Mouse (Mus musculus) olfactory bulb, adult 2 months (tissue): ENCODE results near the gene Ints1. TPM values are rescaled to one million over a fixed set of nuclear protein-coding genes. Genes with fewer than 3 reads are reported as not detected.

ENCODE experiments used
- H3K27ac ChIP-seq: fragments of 200-500 bp; 2 replicates; pipeline ENCODE4 v1.5.1; 2012; ENCODE audit warnings: low read depth, low read length; ENCODE audit not compliant: insufficient read depth
- H3K4me1 ChIP-seq: fragments of 200-500 bp; 2 replicates; pipeline ENCODE4 v1.6.1; 2012; ENCODE audit warnings: low read length; ENCODE audit not compliant: control insufficient read depth, insufficient read depth
- H3K4me3 ChIP-seq: fragments of 200-500 bp; 2 replicates; pipeline ENCODE4 v1.5.1; 2012; ENCODE audit warnings: mild to moderate bottlenecking, low read depth, low read length, moderate library complexity; ENCODE audit not compliant: insufficient read depth
- CTCF ChIP-seq: fragments of 200-500 bp; IDR thresholded peaks from 2 replicates; pipeline ENCODE4 v1.5.1; 2012; ENCODE audit warnings: low read depth, mild to moderate bottlenecking, low read length, moderate library complexity; ENCODE audit not compliant: insufficient read depth
- POLR2A ChIP-seq: fragments of 200-500 bp; IDR thresholded peaks from 2 replicates; pipeline ENCODE4 v1.6.1; 2012; ENCODE audit warnings: mild to moderate bottlenecking, low read depth, low read length, moderate library complexity; ENCODE audit not compliant: insufficient read depth
- WGBS: fragments of 180-500 bp; shearing (Covaris S2); methylation state at CpG from one replicate; pipeline ENCODE4 v1.1.7; 2018; 5-methylcytosine and 5-hydroxymethylcytosine counted together
- polyA plus RNA-seq: library from polyadenylated mRNA; stranded (reverse); fragments of >200 nt; gene quantifications from 2 replicates; pipeline ENCODE4 v1.2.4, GENCODE M21; 2012; ENCODE audit warnings: low replicate concordance; ENCODE audit not compliant: missing spikeins, insufficient read depth, insufficient read length

Ints1 gene
- polyA plus RNA-seq, 1 experiment = not detected

GRCm38 (mm10) chr5:139815964-139816363 lies 40.5 kb upstream of the Ints1 start:
- 60% methylated on average over 6 of the region's 6 CpGs for WGBS
- H3K4me1 ChIP-seq = no peaks in the 10 kb centered on the region
- TF ChIP-seq CTCF (no peak), POLR2A (no peak)
- H3K27ac ChIP-seq = no peak overlapping the region
- no peak overlapping the region for H3K4me3 ChIP-seq

- Histone ChIP-seq H3K27ac (no peak overlapping the region), H3K4me1 (no peaks in the 10 kb centered on the region), H3K4me3 (no peak overlapping the region)
- TF ChIP-seq POLR2A = no peak
- TF ChIP-seq CTCF = no peak
- 16% methylated on average over 13 of the region's 13 CpGs for WGBS
These were observed 38.5 kb upstream of the Ints1 start for GRCm38 (mm10) chr5:139813963-139814381.

- WGBS = 50% methylated on average over 10 of the region's 10 CpGs
- Histone ChIP-seq H3K4me1 (no peaks in the 10 kb centered on the region), H3K4me3 (no peak overlapping the region), H3K27ac (no peak overlapping the region)
- TF ChIP-seq CTCF (no peak), POLR2A (no peak)
These were observed 37.6 kb upstream of the Ints1 start for GRCm38 (mm10) chr5:139813126-139813490.

- TF ChIP-seq POLR2A = no peak
- Histone ChIP-seq H3K27ac (no peak overlapping the region), H3K4me3 (no peak overlapping the region), H3K4me1 (no peaks in the 10 kb centered on the region)
- 71% methylated on average over 20 of the region's 20 CpGs for WGBS
These were observed 37.1 kb upstream of the Ints1 start for GRCm38 (mm10) chr5:139812398-139813125.

- TF ChIP-seq POLR2A = no peak
- TF ChIP-seq CTCF = no peak
- WGBS = 81% methylated on average over 15 of the region's 15 CpGs
- Histone ChIP-seq H3K4me3 (no peak overlapping the region), H3K27ac (no peak overlapping the region), H3K4me1 (no peaks in the 10 kb centered on the region)
These were observed 36.4 kb upstream of the Ints1 start for GRCm38 (mm10) chr5:139811677-139812397.

- no peak overlapping the region for H3K27ac ChIP-seq
- H3K4me3 ChIP-seq = no peak overlapping the region
- peaks cover 3% of the 10 kb centered on the region; the same call in 1 of the 2 replicates for H3K4me1 ChIP-seq
- 55% methylated on average over 4 of the region's 4 CpGs for WGBS
- no peak for TF ChIP-seq POLR2A
- TF ChIP-seq CTCF = no peak
These were observed 33.9 kb upstream of the Ints1 start for GRCm38 (mm10) chr5:139809397-139809796.

- H3K4me1 ChIP-seq = peaks cover 12% of the 10 kb centered on the region
- 93% methylated on average over 8 of the region's 8 CpGs for WGBS
- H3K4me3 ChIP-seq = no peak overlapping the region
- no peak overlapping the region for H3K27ac ChIP-seq
- TF ChIP-seq CTCF = no peak
- TF ChIP-seq POLR2A = no peak
These were observed 30.4 kb upstream of the Ints1 start for GRCm38 (mm10) chr5:139805924-139806323.

GRCm38 (mm10) chr5:139804573-139805111 lies 29.2 kb upstream of the Ints1 start:
- Histone ChIP-seq H3K4me1 (peaks cover 12% of the 10 kb centered on the region), H3K4me3 (no peak overlapping the region), H3K27ac (no peak overlapping the region)
- TF ChIP-seq POLR2A (no peak), CTCF (no peak)
- 91% methylated on average over 11 of the region's 11 CpGs for WGBS

- no peak for TF ChIP-seq POLR2A
- TF ChIP-seq CTCF = no peak
- Histone ChIP-seq H3K4me1 (peaks cover 14% of the 10 kb centered on the region), H3K27ac (no peak overlapping the region), H3K4me3 (no peak overlapping the region)
- WGBS = 21% methylated on average over 6 of the region's 6 CpGs
These were observed 28.7 kb upstream of the Ints1 start for GRCm38 (mm10) chr5:139804107-139804551.
